ENCODE assay signal across 10 mouse cellular contexts in the genomic region with DNA sequence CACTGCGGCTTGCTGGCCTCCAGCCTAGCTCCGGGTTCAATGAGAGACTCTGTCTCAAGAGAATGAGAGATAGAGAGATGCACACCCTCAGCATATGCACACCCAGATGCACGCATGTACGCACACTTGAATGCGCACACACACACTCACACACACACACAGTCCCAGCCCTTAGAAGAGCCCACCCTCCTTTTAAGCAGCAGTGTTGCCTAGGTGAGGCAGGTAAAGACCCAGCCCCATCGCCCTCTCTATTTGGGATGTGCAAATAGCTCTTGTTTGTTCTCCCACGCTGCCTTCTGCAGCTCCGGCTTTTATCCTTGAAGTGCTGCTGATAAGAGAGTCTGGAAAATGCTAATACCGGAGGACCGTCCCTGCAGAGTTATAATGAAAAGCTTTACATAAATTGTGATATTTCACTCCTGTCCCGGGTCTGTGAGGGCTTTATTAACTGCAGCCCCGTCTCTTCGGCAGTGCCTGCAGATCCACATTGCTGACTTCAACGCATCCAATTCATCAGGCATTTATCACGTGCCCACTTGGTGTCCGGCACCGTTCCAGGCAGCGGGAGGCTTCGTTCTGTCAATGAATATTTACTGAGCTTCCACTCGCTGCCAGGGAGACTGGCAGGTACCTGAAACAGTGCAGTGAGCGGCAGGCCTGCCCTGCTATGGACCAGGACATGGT.
A peak's percentile ranks its signal among the peaks of the same experiment; 100 is the strongest.
DNase-seq lines count a peak whose midpoint lies in the region; ATAC-seq lines count a peak whose summit lies in the region.
"Had no signal": no experiment of that assay in that cellular context is flagged by ENCODE, and none has a peak within 500 bp of the region (broad histone marks: within the 10 kb centered on the region; RNA-seq: fewer than 3 reads in every experiment).

No protein-coding gene starts in this region.

- no peaks in the 10 kb centered on the region for H3K9me3 ChIP-seq in kidney, embryonic 14.5 days (ENCODE audit: control insufficient read depth, low read length)
- H3K9me3 ChIP-seq in midbrain, embryonic 14.5 days (ENCODE audit: control insufficient read depth, low read length), result no peaks in the 10 kb centered on the region

- no peaks in the 10 kb centered on the region; the same call in 1 of the 2 replicates for H3K4me1 ChIP-seq in kidney, embryonic 14.5 days (ENCODE audit: control insufficient read depth, insufficient read depth, low read length)
- peaks cover 34% of the 10 kb centered on the region for H3K4me1 ChIP-seq in midbrain, embryonic 14.5 days (ENCODE audit: control insufficient read depth, insufficient read depth, low read length)

- H3K36me3 ChIP-seq in kidney, embryonic 14.5 days (ENCODE audit: control insufficient read depth, insufficient read depth, low read length), result no peaks in the 10 kb centered on the region
- H3K36me3 ChIP-seq in midbrain, embryonic 14.5 days (ENCODE audit: control insufficient read depth, insufficient read depth, low read length), result no peaks in the 10 kb centered on the region

- no peak overlapping the region for H3K9ac ChIP-seq in kidney, embryonic 14.5 days (ENCODE audit: low read depth, low read length)
- H3K9ac ChIP-seq in midbrain, embryonic 14.5 days (replicated peaks; ENCODE audit: low read length), result no peak overlapping the region

- H3K4me2 ChIP-seq in kidney, embryonic 14.5 days (replicated peaks; ENCODE audit: low read depth, low read length), result no peak overlapping the region
- peak overlapping the region; percentile 14 for H3K4me2 ChIP-seq in midbrain, embryonic 14.5 days (ENCODE audit: low read length)

- DNase-seq in adrenal gland, adult (ENCODE audit: inconsistent age in 2 of 2, low spot score in 1 of 2), result peak; percentile 27 to 78
- no peak for DNase-seq in adrenal gland, adult 18-20 months (ENCODE audit: low spot score in 2 of 2)
- DNase-seq in kidney, adult 18-20 months, result peak; percentile 81
- peak; percentile 83 for DNase-seq in kidney, adult 9 months
- DNase-seq in midbrain, embryonic 14.5 days, result peak; percentile 81
- no peak for DNase-seq in left cerebral cortex, adult 18-20 months (ENCODE audit: low spot score in 2 of 2)
- no peak for DNase-seq in urinary bladder, adult 2 months (ENCODE audit: low spot score)
- DNase-seq: gastrocnemius, postnatal 10 days had no signal

- no peaks in the 10 kb centered on the region for H3K27me3 ChIP-seq in kidney, embryonic 14.5 days (ENCODE audit: control insufficient read depth, insufficient read depth, low read length)
- no peaks in the 10 kb centered on the region for H3K27me3 ChIP-seq in midbrain, embryonic 14.5 days (ENCODE audit: control insufficient read depth, insufficient read depth, low read length)

- H3K4me3 ChIP-seq in kidney, embryonic 14.5 days (ENCODE audit: low read length), result no peak overlapping the region
- H3K4me3 ChIP-seq in midbrain, embryonic 14.5 days (replicated peaks; ENCODE audit: low read depth, low read length), result no peak overlapping the region
- H3K4me3 ChIP-seq: myocyte had no signal

- WGBS in kidney, embryonic 14.5 days, result 76% methylated on average over 21 of the region's 21 CpGs
- 32% methylated on average over 21 of the region's 21 CpGs for WGBS in midbrain, embryonic 14.5 days

- H3K27ac ChIP-seq in kidney, embryonic 14.5 days (ENCODE audit: low read depth, low read length), result no peak overlapping the region
- peak overlapping the region; percentile 82 for H3K27ac ChIP-seq in midbrain, embryonic 14.5 days (replicated peaks; ENCODE audit: low read depth, low read length)

- no peak for ATAC-seq in kidney, embryonic 14.5 days (ENCODE audit: low FRiP score, low TSS enrichment)
- ATAC-seq in midbrain, embryonic 14.5 days (ENCODE audit: low FRiP score, low TSS enrichment), result peak; percentile 54; the same call in 1 of the 2 replicates

Comparison
In these comparisons a context has a peak if more than half of its experiments do, and no peak if none do; other contexts are left out.
1. DNase-seq: peak in adrenal gland, adult (2 of 2), kidney, adult 18-20 months (single experiment), kidney, adult 9 months (single experiment) and midbrain, embryonic 14.5 days (single experiment); none in adrenal gland, adult 18-20 months (0 of 2), left cerebral cortex, adult 18-20 months (0 of 2) and urinary bladder, adult 2 months (single experiment).